Mouse (Mus musculus): Measurements from ENCODE around the gene D230025D16Rik.

DNA sequence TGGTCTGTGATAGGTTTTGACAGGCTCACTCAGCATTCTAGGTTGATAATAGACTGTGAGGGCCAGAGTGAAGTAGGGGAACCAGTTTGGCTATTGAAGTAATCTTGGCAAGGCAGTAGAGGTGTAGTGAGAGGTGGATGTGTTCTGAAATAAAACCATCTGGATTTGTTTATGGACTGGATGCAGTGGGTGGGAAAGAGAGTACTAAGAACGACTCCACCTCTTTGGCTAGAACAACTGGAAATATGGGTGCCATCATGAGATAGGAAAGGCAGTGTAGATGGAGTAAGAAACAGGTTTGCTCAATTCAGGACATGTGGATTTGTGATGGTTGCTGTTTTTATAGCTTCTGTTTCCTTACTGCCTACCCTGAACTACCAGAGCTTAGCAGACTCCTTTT lies 42.7 kb upstream of the D230025D16Rik start:
- TF ChIP-seq CTCF (IDR thresholded peaks at IDR 0.05; ENCODE audit: low read depth) (no peak), EP300 (optimal IDR thresholded peaks at IDR 0.05) (no peak)

Data from stomach, postnatal 0 days (tissue).